Mouse (Mus musculus) embryonic facial prominence, embryonic 11.5 days (tissue): ENCODE measurements around the gene Postn. TPM values are rescaled to one million over a fixed set of nuclear protein-coding genes. Genes with fewer than 3 reads are reported as not detected.

ENCODE experiments used
- ATAC-seq: fragments of 200-750 bp; cut with Nextera tagmentation; replicated peaks from 2 replicates; pipeline ENCODE4 v1.8.0; 2017; ENCODE audit warnings: low read depth; ENCODE audit not compliant: insufficient number of reproducible peaks, low FRiP score, low TSS enrichment
- DNase-seq: peaks from one replicate; pipeline ENCODE4 v3.0.0-alpha.2; 2015; ENCODE audit warnings: low spot score
- H3K27ac ChIP-seq: fragments of 300-500 bp; sonication (generic); replicated peaks from 2 replicates; pipeline ENCODE4 v1.5.1; 2014; ENCODE audit warnings: mild to moderate bottlenecking, low read depth, low read length, control low read depth
- H3K27me3 ChIP-seq: fragments of 300-500 bp; sonication (generic); 2 replicates; pipeline ENCODE4 v1.6.1; 2014; ENCODE audit warnings: mild to moderate bottlenecking, low read length, moderate library complexity, mixed read lengths; ENCODE audit not compliant: control insufficient read depth, insufficient read depth
- H3K36me3 ChIP-seq: fragments of 300-500 bp; sonication (generic); replicated peaks from 2 replicates; pipeline ENCODE4 v1.6.1; 2014; ENCODE audit warnings: low read depth, mild to moderate bottlenecking, low read length, moderate library complexity, mixed read lengths; ENCODE audit not compliant: control insufficient read depth, insufficient read depth
- H3K4me1 ChIP-seq: fragments of 300-500 bp; sonication (generic); 2 replicates; pipeline ENCODE4 v1.6.1; 2014; ENCODE audit warnings: low read length, mixed read lengths; ENCODE audit not compliant: control insufficient read depth, insufficient read depth
- H3K4me2 ChIP-seq: fragments of 300-500 bp; sonication (generic); 2 replicates; pipeline ENCODE4 v1.6.1; 2014; ENCODE audit warnings: low read depth, mild to moderate bottlenecking, control low read depth, low read length, moderate library complexity
- H3K4me3 ChIP-seq: fragments of 300-500 bp; sonication (generic); 2 replicates; pipeline ENCODE4 v1.5.1; 2014; ENCODE audit warnings: low read depth, low read length, control low read depth
- H3K9ac ChIP-seq: fragments of 300-500 bp; sonication (generic); replicated peaks from 2 replicates; pipeline ENCODE4 v1.6.1; 2014; ENCODE audit warnings: mild to moderate bottlenecking, control low read depth, low read length
- H3K9me3 ChIP-seq: fragments of 300-500 bp; sonication (generic); replicated peaks from 2 replicates; pipeline ENCODE4 v1.6.1; 2016; ENCODE audit warnings: mild to moderate bottlenecking, low read length, inconsistent platforms, mixed read lengths; ENCODE audit not compliant: control insufficient read depth
- WGBS: fragments of 180-500 bp; shearing (Covaris S2); extraction: QIAGEN DNeasy Blood & Tissue Kit; methylation state at CpG from one replicate; pipeline ENCODE4 v1.1.7; 2014; 5-methylcytosine and 5-hydroxymethylcytosine counted together
- polyA plus RNA-seq: library from polyadenylated mRNA; unstranded; fragments of >200 nt; fragmentation: Nextera tagmentation; extraction: Ambion mirVana; gene quantifications from 2 replicates; pipeline ENCODE4 v1.2.1, GENCODE M21; 2014

Postn gene
- polyA plus RNA-seq, 1 experiment from 2014 or later: 87.5 TPM

DNA sequence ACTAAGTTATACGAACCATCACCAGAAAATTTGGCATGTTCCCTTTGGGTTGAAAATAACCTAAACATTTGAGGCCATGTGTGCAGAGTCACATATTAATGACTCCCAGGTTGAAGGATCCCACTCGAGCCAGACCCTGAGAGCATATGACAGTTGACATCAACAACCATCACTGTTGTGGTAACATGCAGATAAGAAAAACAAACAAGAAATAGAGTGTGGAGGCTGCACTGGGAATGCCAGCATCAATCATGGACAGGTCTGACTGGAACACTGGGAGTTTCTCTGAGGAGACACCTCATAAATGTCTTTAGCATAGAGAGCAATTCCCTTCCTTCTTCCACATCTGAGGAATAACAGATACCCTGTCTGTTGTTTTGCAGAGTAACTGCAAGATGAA is 45.7 kb downstream of the Postn start:
- Histone ChIP-seq H3K9me3 (no peaks in the 10 kb centered on the region), H3K4me2 (no peak overlapping the region), H3K27me3 (no peaks in the 10 kb centered on the region), H3K4me3 (no peak overlapping the region), H3K4me1 (no peaks in the 10 kb centered on the region), H3K9ac (no peak overlapping the region), H3K36me3 (no peaks in the 10 kb centered on the region), H3K27ac (no peak overlapping the region)
- no peak for ATAC-seq
- 39% methylated on average over 2 of the region's 2 CpGs for WGBS
- DNase-seq: no peak

DNA sequence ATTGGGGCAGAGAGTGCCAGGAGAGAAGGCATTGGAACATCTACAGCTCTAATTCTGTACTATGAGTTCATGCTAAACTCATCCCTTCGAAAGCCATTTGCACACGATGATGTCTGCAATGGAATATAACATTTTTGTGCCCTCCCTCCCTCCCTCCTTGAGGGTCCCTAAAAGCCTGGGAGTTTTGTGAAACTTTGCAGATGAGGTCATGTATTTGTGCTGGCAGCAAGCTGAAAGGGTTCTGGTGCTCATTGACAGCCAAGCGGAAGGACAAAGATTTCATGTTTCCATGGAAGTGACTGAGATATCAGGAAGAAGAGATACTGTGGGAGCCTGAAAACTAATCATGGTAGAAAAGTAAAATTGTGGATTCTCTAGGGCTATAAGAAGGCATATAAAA is 50.1 kb downstream of the Postn start:
- H3K4me3 ChIP-seq: no peak overlapping the region

DNA sequence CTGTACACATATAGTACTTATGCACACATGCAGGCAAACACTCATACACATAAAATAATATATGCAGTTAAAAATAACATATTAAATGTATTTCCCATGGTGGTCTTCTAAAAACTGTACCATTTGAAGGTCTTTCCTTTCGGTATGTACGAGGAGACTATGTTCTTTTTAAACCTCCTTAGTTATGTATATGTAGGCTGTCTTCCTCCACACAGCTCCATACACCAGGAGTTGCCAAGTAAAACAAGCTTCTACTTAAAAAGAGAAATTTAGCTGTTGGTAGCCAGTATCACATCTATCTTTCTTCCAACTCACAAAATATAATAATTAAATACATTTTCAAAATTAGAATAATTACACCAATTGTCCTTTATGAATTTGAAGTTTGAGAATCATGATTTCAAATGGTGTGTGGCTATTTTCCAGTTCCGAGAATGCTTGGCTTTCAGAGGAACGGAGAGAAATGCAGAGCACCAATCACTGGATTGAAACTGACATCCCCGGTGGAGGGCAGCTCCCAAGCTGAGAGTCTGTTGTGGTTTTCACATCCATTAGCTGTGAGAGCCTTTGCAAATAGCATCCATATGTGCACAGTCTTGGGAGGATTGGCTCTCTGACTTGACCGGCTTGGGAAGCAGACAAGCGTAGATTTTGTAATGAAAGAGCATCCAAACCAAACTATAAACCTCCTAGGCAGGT is 52.1 kb downstream of the Postn start:
- peak overlapping the region; percentile 77 for H3K27ac ChIP-seq
- DNase-seq (peak; percentile 89), ATAC-seq (peak; percentile 90)
- H3K9me3 ChIP-seq: no peaks in the 10 kb centered on the region
- no peaks in the 10 kb centered on the region for H3K27me3 ChIP-seq
- H3K4me3 ChIP-seq: no peak overlapping the region
- no peaks in the 10 kb centered on the region for H3K4me1 ChIP-seq
- no peak overlapping the region for H3K4me2 ChIP-seq
- WGBS: 39% methylated on average over 7 of the region's 7 CpGs
- no peaks in the 10 kb centered on the region for H3K36me3 ChIP-seq
- H3K9ac ChIP-seq: no peak overlapping the region

More for the DNA sequence above, 50.1 kb downstream of the Postn start:
- Histone ChIP-seq H3K9me3 (no peaks in the 10 kb centered on the region), H3K36me3 (no peaks in the 10 kb centered on the region), H3K4me1 (no peaks in the 10 kb centered on the region), H3K27me3 (no peaks in the 10 kb centered on the region), H3K9ac (no peak overlapping the region), H3K27ac (no peak overlapping the region), H3K4me2 (no peak overlapping the region)
- WGBS: 83% methylated on average over 3 of the region's 3 CpGs
- ATAC-seq (no peak), DNase-seq (no peak)

DNA sequence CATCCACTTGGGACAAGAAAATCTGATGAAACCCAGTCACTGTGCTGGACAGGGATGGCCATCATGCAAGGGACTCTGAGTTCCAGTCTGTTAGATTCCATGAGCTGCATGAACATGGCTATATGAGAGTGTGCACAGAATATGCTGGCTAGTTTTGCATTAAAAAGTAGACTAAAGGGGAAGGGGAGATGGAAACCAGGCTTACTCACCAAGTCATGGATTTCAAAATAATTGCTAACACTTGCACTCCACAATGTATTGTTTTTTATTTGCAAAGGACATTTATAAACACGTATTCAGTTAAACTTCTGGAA is 52.6 kb downstream of the Postn start:
- WGBS: 45% methylated on average over 1 of the region's 1 CpGs
- no peak overlapping the region for H3K4me2 ChIP-seq
- no peak overlapping the region for H3K9ac ChIP-seq
- H3K9me3 ChIP-seq: no peaks in the 10 kb centered on the region
- peak overlapping the region; percentile 77 for H3K27ac ChIP-seq
- no peaks in the 10 kb centered on the region for H3K27me3 ChIP-seq
- DNase-seq (no peak), ATAC-seq (peak; percentile 70; the same call in 1 of the 2 replicates)
- H3K4me1 ChIP-seq: no peaks in the 10 kb centered on the region
- H3K4me3 ChIP-seq: no peak overlapping the region
- H3K36me3 ChIP-seq: no peaks in the 10 kb centered on the region

DNA sequence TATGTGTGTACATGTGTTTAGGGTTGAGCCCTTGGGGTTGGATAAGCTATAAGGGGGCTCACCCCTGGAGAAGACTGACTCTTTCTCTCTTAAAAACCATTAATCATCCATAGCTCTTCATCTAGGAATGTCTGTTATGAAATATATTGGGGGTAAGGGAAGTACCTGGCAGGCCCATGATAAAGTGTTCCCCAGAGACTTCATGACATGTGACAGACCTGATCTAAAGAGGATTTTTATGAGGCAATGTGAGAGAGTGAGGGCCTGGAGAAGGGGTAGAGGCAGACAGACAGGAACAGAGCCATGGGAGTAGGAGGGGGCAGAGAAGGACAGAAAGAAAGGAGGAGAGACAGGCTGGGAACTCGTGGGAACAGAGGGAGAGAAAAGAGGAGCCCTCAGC is 53.5 kb downstream of the Postn start:
- Histone ChIP-seq H3K4me3 (no peak overlapping the region), H3K4me1 (no peaks in the 10 kb centered on the region), H3K9ac (no peak overlapping the region), H3K36me3 (no peaks in the 10 kb centered on the region), H3K27me3 (no peaks in the 10 kb centered on the region), H3K4me2 (no peak overlapping the region), H3K27ac (no peak overlapping the region; the same call in 1 of the 2 replicates), H3K9me3 (no peaks in the 10 kb centered on the region)
- DNase-seq (no peak), ATAC-seq (no peak)
- WGBS: 71% methylated on average over 1 of the region's 1 CpGs

DNA sequence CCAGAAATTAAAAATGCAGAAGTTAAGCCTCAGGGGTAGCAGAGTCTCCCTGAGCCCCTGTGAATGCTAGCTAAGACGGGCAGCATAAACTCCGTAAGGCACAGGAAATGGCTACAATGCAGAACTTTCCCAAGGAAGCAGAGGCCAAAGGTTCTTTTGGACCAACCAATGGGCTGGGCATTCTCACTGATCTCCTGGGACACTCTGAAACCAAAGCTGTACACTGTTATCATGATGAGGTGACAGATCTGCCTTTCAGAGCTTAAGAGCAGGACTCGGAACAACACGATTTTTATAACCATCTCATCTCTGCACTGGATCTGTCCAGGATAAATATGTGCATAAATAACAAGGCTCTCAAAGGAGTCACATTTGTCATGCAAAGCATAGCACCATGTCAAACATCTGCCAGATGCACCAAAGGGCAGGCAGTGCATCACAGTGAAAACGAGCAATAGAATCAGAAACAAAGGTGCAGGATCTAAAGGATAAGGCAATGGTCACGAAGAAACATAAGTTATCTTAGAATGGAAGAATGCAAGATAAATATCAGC is 57.0 kb downstream of the Postn start:
- Histone ChIP-seq H3K4me1 (no peaks in the 10 kb centered on the region), H3K27ac (no peak overlapping the region), H3K36me3 (no peaks in the 10 kb centered on the region), H3K9ac (no peak overlapping the region), H3K27me3 (no peaks in the 10 kb centered on the region), H3K4me3 (no peak overlapping the region), H3K4me2 (no peak overlapping the region), H3K9me3 (no peaks in the 10 kb centered on the region)
- ATAC-seq (no peak), DNase-seq (peak; percentile 32)
- 25% methylated on average over 6 of the region's 6 CpGs for WGBS

DNA sequence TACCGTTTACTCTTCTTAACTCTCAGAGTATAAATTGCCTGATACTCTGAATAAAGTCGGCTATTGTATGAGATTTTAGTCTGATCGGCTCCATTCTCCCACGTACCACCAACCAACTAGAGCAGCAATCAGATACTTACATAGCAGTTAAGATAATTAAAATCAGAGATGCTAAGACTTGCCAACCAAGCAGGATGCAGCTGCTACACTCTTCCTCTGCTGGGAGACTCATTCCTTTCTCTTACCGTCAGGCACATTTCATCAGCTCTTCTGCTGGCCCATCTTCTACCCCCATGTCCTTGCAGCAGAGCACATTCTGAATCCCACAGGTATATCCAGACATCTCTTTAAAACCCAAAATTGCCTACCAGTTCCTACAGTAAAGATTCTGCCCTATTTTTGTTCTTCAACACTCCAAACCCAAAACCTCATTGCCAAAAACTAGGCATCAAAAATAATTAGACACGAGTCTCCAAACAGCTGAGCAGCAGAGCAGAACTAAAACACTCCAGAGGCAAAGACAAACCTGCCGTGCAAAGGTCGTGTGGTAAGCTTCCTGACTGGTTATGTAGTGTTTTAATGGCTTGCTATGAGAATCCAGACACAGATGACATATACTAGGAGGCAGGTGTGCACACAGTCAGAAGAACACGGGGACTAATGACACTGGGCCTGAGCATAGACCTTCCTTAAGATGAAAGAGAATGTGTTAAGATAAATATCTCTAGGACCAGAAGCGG is 59.5 kb downstream of the Postn start:
- Histone ChIP-seq H3K27ac (peak overlapping the region; percentile 63), H3K4me2 (no peak overlapping the region), H3K9ac (no peak overlapping the region), H3K4me1 (no peaks in the 10 kb centered on the region), H3K4me3 (no peak overlapping the region), H3K36me3 (no peaks in the 10 kb centered on the region), H3K9me3 (no peaks in the 10 kb centered on the region), H3K27me3 (no peaks in the 10 kb centered on the region)
- WGBS: 41% methylated on average over 10 of the region's 10 CpGs
- DNase-seq: peak; percentile 44
- no peak for ATAC-seq

DNA sequence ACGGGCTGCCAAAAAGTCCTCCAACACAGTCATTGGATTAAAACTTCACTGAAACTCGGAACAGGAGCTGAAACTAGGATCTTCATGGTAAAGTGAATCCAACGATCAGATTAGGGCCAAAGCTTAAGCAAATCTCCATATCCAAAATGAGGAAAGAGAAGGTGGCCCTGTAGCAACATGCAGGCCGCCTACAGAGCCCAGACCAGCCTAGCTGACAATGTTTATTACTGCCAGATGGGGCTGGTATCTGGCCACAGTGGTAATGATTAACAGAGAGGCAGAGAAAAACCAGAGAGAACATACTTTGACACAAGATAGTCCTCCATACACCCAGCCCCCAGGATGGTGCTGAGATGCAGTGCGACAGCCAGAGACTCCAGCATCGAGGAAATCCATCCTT is 60.1 kb downstream of the Postn start:
- H3K27me3 ChIP-seq: no peaks in the 10 kb centered on the region

More for the DNA sequence above, 60.1 kb downstream of the Postn start:
- whole genome bisulfite sequencing: 55% methylated on average over 6 of the region's 6 CpGs
- H3K4me1 ChIP-seq: no peaks in the 10 kb centered on the region
- H3K4me3 ChIP-seq: no peak overlapping the region
- no peaks in the 10 kb centered on the region for H3K9me3 ChIP-seq
- H3K9ac ChIP-seq: no peak overlapping the region
- ATAC-seq (peak; percentile 65; the same call in 1 of the 2 replicates), DNase-seq (peak; percentile 79)
- H3K36me3 ChIP-seq: no peaks in the 10 kb centered on the region
- H3K27ac ChIP-seq: peak overlapping the region; percentile 63
- H3K4me2 ChIP-seq: no peak overlapping the region
